Mouse (Mus musculus) layer of hippocampus, adult 9-11 months (tissue): ENCODE measurements around the gene Snx20.
"Not testable (repeated sequence)": the region's sequence is repeated elsewhere in the genome, so short reads cannot be mapped to it uniquely, and the experiment has no call there.

Experiments used
- DNase-seq: peaks from one replicate; pipeline ENCODE4 v3.0.0; 2022

The Snx20 gene

GRCm38 (mm10) chr8:88635474-88636397 is at the start of gene Snx20:
TSS of gene Snx20 (minus strand) at chr8:88636128.
- DNase-seq: peak; percentile 65

GRCm38 (mm10) chr8:88683656-88684289 is 47.8 kb upstream of the Snx20 start:
- no peak for DNase-seq

GRCm38 (mm10) chr8:88681046-88681445 is 45.1 kb upstream of the Snx20 start:
- DNase-seq: peak; percentile 45

- no peak for DNase-seq
These were observed 44.6 kb upstream of the Snx20 start for GRCm38 (mm10) chr8:88680566-88680965.

- DNase-seq: no peak
These were observed 41.1 kb upstream of the Snx20 start for GRCm38 (mm10) chr8:88677071-88677470.

GRCm38 (mm10) chr8:88675372-88676165 is 39.6 kb upstream of the Snx20 start:
- DNase-seq: no peak

DNA sequence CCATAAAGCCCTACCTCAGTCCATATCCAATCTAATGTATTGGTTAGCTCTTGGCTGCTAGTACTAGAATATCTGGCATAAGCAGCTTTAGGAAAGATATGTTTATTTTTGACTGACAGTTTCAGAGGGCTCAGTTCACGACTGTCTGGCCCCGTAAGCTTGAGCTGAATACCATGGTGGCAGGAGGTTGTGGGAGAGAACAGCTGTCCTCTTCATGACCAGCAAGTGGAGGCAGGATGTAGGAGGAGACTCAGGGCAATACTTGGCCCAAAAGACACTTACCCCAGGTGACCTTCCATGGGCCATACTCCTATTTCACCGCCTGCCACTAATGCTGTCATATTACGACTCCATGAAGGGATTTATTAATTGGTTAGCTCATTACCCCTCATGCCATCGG is 37.9 kb upstream of the Snx20 start:
- DNase-seq: no peak

GRCm38 (mm10) chr8:88671575-88671974 is 35.6 kb upstream of the Snx20 start:
- peak; percentile 29 for DNase-seq

- no peak for DNase-seq
These were observed 34.9 kb upstream of the Snx20 start for GRCm38 (mm10) chr8:88670782-88671181.

DNA sequence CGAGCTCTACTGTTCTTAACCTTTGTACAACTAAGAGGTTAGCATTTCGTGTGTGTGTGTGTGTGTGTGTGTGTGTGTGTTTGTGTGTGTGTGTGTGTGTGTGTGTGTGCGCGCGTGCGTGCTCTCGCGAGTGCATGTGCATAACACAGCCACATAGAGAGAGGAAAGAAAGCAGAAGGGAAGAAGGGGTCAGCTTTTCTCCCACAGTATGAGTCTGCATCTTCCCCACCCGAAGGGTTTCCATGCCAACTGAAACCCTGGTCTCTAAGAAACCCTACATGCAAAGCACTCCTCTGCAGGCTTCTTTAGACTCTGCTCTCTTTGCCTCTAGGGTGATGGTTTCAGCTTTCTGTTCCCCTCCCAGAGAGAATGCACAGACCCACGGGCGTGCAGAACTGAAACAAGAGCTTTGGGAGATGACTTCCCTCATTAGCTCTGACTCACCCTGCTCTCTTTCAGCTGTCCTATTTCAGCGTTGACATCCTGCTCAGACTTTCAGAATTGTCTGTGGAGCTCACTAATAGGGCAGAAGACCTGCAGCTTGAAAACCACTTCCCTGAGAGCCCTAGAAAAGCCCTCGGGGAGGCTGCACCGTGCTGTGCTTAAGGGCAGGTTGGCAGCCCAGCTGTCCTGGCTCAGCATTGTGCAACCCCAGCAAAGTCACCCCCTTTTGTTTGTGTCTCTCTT is 32.6 kb upstream of the Snx20 start:
- DNase-seq: peak; percentile 85

GRCm38 (mm10) chr8:88666435-88666834 is 30.5 kb upstream of the Snx20 start:
- DNase-seq: peak; percentile 54

- no peak for DNase-seq
These were observed 29.0 kb upstream of the Snx20 start for GRCm38 (mm10) chr8:88664947-88665346.

- no peak for DNase-seq
These were observed 28.2 kb upstream of the Snx20 start for GRCm38 (mm10) chr8:88664121-88664520.

DNA sequence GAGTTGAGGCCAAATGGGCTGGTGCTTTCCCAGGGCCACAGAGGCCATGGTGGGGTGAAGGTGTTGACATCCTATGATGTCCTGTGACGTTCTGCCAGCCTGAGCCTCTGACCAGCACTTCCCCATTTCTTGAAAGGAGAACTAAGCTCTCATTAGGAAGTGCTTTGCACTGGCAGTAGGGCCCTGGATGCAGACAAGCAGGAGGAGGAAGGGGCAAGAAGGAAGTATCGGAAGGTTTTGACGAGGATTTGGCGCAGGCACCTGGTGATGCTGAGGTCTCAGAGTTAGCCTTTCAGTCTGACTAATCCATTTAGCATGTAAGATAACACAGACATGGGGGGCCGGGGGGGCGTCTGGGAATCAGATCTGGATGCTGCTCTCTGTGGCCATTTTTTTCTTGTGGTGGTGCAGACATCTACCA is 26.5 kb upstream of the Snx20 start:
- peak; percentile 71 for DNase-seq

GRCm38 (mm10) chr8:88659873-88660272 is 23.9 kb upstream of the Snx20 start:
- DNase-seq: no peak

DNA sequence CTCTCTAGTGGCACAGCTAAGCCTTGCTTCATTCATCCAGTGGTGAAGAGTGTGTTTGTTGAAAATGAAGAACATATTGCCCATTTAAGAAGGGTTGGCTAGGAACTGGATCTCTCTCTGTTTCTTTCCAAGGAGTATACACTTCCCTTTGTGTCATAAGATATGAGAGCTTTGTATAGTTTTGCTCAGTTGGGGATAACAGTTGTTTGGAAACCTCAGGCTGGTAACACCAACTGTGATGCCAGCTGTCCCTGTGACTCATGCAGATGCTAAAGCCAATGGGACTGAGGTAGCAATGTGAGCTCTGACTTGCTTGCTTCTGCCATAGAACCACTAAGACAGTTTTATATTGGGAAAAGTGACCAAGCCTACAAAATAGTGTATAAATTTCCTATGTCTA is 19.4 kb upstream of the Snx20 start:
- peak; percentile 63 for DNase-seq

DNA sequence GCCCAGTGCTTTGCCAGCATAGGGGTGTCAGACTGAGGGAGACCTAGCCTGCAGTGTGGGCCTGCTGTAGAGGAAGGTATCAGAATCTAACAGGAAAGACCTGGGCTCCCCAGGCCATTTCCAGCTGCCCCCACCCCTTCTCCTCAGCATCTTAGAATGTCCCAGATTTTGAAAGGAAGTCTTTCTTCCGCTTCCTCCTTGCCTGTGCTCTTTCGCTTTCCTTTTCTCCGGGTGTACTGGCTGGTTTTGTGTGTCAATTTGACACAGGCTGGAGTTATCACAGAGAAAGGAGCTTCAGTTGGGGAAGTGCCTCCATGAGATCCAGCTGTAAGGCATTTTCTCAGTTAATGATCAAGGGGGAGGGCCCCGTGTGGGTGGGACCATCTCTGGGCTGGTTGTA is 15.2 kb upstream of the Snx20 start:
- DNase-seq: not testable (repeated sequence)

DNA sequence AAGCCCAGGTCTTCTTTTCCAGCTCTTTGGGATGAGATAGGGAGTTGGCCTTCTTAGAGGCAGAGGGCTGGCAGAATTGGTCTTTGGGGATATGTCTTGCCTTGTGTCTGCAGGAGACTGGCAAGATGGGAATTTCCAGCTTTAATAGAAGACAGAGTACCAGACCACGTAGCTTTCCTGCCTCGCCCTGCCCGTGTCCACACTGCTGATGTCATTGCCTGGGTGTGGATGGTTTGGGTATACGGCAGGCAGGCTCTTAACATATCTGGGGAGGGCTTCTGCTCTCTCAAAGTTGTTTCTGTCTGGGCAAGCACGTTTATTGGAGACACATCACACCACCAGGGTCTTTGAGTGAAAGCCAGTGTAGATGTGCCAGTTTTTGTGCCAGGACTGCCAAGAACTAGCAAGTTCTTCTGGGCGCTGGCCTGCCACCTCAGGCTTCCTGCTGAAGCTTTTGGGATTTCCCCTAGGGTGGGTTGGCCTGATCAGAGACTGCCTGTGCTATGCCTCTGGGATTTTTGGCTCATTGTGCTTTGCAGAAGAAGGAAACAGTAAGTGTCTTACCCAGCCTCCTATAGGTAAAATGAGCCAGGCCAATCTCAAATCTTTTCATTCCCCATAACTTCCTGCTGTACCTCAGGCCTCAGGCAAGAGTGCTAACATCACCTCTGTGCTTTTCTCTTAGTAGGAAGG is 14.2 kb upstream of the Snx20 start:
- DNase-seq: no peak

- no peak for DNase-seq
These were observed 12.4 kb upstream of the Snx20 start for GRCm38 (mm10) chr8:88648322-88648721.

DNA sequence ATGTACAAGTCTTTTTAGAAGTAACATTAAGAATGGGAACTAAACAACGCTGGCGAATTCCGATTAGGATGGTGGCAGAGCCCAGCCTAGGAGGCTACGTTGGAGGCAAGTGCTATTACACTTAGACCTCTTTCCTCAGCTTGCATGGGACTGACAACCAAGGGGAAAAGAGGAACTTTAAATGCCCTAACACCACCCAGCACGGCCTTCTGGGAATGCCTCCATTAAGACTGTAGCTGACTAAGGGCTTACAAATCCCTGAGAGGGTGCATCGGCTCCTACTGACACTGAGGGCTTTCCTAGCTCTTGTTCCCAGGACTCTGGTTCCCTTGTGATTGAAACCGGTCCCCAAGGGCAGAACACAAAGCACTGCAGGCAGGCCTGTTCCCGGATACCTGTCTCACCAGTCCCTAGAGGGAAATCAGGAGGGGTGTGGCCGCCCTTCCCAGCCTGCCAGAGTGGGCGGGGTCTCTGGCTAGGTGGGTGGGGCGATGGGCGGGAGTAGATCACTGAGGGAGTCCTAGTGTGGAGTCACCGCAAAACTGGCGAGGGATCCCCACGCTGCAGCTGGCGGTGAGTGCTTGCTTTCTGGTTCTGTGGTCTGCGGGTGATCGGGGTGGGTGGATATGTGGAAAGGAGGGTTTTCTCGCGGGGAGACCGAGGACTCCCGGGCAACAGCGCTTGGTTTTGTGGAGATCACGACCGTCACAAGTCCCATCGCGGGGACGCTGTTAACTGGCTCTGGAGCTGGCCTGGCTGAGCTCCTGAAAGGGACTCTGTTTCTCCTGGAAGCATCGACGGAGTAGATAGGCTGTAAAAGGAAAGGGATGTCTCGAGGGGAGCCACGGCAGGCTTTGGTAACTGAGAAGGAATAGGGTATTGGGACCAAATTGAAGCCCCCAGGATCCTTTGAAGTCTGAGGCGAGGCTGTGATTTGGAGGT is 11.2 kb upstream of the Snx20 start, which contains the start of gene Nod2:
Gene Nod2, plus strand, starts transcription at position 479 of the 942 bp plus-strand sequence.
- DNase-seq: peak; percentile 47
